Mouse (Mus musculus) T-helper 17 cell (primary cell): Measurements from ENCODE around the gene Poldip3.

Experiments used
- in situ Hi-C, 2 experiments: fragments of 300-600 bp; cut with MboI, MseI; formaldehyde crosslinking; loops; 1 replicate in 1 of 2; 2 replicates in 1 of 2; pipeline ENCODE4 v1.15.1; 2025; ENCODE audit warnings: high pct_unique_total_duplicates in 2 of 2

Poldip3 gene

DNA sequence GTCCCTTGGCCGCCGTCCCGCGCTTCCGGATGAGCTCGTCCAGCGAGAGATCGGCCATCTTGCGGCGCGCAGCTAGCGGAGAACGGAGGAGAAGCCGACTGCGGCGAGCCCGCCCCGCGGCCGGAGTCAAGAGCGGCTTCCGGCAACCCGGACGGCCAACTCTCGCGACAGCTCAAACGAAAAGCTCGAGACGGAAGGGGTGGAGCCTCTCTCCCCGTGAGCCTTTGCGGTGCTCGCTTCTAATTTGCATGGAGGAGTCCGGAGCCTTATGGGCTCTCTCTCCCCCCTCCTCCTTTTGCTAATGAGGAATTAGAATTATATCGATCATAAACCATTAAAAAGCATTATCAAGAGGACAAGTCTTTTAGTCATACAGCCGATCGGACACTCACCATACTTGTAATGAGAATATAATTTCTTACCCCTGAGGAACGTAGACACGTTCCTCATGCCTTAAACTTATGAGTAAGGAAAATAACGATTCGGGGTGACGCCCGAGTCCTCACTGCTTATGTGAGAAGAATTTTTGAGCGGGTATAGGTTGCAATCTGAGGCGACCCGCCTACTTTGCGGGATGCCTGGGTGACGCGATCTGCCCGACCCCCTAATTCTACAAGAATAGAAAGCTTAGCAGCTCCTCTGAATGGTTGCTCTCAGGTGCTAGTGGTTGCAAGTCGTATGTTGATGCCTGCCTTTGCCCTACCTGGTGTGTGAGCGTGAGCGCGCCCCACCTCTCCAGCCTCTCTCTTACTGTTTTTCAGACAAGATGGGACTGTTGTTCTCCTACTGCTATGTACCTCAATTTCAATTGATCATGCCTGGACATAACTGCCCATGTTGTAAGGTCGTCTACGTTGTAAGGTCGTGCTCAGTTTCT, at the start of gene Poldip3:
Poldip3 (minus strand) TSS at position 189 of the 877 bp plus-strand sequence.
- in situ Hi-C loops: loop anchor here (10.0 kb wide), 2 partner anchors 365 to 785 kb away; partner anchors contain the start of gene Ttll1 (in 1 of the 2)

DNA sequence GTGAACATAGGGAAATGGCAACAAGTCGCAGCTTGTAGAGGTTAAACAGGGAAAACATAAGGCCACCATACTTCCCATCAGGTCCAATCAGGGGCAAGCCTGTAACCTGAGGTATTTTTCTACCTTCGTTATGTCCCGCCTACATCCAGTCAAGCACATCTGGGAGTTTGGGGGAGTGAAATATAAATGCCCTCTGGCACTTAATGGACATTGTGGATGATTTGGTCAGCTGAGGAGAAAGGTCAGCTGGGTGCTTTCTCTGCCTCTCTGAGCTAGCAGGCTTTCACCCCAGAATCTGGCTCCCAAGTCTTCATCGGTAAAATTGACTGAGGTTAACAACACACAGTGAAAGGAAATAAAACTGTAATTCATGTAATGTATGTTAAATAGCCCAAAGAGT, 44.2 kb upstream of the Poldip3 start:
- in situ Hi-C loops: no loop called here

DNA sequence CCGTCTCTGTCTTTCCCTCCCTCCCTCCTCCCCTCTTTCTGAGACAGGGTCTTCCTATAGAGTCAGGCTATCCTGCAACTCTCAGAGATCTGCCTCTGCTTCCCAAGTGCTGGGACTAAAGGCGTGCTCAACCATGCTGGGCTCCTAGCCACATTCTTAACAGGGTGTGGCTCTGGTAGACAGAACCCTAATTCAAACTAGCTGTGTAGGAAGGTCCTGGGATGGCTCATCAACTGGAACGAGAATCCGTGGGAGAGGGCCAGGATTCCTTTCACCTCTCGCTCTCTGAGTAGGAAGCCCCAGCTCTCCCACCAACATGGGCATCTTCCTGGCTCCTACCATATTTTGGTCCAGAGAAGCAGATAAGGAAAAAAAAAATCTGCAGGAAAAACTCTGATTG, 33.2 kb upstream of the Poldip3 start:
- in situ Hi-C loops: no loop called here

DNA sequence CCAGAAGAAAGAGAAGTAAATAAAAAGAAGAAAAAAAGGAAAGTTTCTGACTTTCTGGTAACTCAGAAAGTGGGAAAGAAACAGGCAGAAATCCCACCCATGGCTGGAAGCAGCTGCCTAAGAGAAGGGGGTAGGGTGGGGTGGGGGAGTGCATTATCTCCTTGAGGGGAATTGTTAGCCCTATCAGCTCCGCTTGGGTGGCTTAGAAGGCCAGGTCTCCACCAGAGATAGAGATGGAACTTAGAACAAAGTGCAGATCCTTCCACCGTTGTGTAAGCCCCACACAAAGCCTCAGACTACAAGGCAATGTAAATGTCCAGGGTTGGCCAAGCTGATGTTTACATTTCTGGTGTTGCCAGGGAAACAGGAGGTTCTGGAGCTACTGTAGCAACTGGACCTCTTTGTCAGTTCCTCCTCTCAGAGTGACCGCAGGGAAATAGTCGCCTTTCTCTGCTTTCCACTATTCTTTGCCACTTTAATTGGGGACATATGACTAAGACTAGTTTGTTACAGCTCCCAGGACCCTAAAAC, 32.7 kb upstream of the Poldip3 start:
- in situ Hi-C loops: no loop called here

DNA sequence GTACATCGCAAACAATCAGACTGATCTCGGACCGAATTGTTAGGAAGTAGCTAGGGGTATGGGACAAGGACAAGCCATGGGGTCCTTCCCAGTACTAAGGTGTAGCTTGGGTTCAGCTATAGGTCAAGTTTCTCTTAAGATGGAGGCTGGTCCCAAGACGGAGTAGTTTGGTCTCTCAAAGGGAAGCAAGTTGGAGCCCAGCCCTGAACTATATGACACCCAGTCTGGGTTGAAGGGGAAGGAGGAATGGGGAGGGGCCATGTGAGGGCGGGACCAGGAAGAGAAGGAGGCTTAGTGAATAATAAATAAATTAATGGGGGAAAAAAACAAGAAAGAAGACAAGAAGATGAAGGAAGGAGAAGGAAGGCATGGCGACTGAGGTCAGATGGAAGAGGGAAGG, 30.8 kb upstream of the Poldip3 start:
- in situ Hi-C loops: no loop called here

DNA sequence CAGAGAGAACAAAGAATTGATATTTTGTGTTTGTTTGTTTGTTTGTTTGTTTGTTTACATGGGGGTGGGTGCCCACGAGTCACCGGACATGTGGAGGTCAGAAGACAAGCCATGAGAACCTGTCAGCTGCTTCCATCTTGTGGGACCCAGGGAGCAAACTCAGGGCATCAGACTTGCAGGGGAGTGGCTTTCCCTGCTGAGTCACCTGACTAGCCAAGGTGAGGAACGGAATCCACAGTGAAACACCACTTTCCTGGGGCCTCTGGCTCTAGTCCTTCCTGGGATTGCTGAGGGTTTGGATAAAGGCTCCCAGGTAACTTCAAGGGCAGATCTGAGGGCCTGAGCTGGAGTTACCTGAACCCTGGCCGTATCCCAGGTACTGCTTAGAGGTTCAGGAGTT, 27.5 kb upstream of the Poldip3 start:
- in situ Hi-C loops: loop anchor here in 1 of 2 experiments (5.0 kb wide), 1 partner anchor 46 kb away; no protein-coding TSS in a partner anchor

DNA sequence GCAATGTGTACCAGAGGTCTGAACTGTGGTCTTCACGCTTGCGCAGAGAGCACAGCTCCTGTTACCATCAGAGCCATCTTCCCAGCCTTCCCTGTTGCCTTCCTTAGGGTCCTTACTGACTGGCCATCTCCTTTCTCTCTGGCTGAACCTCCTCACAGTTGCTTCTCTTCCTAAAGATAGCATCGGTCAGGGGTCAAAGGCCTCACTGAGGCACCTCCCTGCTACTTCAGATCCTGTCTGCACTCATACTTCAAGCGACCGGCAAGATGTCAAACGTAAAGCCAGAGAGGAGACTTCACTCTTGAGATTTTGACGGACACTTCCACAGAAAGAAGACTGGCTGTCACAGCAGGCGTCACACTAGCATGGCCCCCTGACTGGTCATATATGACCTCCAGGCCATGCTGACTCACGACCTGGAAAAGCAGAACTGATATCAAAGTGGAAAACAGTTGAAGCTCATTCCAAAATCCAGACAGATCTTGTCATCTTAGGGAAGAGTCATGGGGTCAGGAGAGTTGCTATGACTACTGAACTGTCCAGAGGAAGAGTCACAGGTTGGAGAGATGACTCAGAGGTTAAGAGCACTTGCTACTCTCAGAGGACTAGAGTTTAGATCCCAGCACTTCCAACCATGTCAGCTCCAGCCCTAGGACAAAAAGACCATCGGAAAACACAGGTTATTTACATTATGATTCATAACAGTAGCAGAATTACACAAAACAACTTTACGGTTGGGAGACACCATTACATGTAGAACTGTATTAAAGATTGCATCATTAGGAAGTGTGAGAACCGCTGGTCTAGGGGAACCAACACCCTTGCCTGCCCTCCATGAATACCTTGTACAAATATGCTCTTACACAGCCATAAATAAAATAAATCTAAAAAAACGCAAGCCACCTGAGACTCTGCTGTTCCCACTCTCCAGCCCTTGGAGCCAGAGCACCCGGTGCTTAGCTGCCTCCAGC, 25.0 kb upstream of the Poldip3 start:
- in situ Hi-C loops: loop anchor here in 1 of 2 experiments (5.0 kb wide), 1 partner anchor 53 kb away; no protein-coding TSS in a partner anchor

DNA sequence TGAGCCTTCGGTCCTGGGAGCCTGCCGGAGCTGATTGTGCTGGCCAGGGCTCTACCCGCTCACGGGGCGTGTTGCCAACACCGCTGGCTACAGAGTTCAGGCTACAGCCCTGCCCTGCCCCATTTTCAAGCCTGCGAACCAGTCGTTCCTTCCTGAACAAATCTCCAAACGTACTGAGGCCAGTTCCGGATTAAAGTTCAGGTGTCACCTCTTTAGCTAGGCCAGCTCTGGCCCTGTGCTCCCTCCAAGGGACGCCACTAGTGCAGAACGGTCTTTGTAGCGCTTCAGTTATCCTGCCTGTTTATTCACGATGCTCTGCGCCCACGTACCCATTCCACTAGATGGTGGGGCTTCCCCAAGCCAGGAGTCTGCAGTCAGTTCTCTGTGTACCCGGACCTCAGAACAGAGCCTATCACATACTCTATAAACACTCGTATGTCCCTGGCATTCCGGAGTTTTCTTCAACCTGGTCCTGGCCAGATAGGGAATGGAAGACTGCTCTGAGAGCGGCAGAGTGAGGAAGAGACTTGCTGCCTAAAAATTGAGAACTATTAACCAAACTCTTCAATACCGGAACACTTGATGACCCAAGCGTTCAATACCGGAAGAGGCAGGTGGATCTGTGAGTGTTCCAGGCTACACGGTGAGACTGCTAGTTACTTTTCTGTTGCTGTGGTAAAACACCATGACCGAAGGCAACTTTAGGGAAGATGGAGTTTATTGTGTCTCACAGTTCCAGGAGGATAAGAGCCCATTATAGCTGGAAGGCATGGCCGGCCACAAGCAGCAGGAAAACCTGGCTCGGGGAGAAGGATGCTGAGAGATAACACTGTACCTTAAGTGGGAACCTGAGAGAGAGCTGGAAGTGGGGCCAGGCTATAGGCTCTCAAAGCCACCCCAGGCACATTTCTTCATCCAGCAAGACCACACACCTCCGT, 23.6 kb upstream of the Poldip3 start, which contains the start of gene Cyb5r3:
Cyb5r3 (minus strand) TSS at position 101 of the 938 bp plus-strand sequence.
- in situ Hi-C loops: loop anchor here in 1 of 2 experiments (5.0 kb wide), 1 partner anchor 55 kb away; no protein-coding TSS in a partner anchor

DNA sequence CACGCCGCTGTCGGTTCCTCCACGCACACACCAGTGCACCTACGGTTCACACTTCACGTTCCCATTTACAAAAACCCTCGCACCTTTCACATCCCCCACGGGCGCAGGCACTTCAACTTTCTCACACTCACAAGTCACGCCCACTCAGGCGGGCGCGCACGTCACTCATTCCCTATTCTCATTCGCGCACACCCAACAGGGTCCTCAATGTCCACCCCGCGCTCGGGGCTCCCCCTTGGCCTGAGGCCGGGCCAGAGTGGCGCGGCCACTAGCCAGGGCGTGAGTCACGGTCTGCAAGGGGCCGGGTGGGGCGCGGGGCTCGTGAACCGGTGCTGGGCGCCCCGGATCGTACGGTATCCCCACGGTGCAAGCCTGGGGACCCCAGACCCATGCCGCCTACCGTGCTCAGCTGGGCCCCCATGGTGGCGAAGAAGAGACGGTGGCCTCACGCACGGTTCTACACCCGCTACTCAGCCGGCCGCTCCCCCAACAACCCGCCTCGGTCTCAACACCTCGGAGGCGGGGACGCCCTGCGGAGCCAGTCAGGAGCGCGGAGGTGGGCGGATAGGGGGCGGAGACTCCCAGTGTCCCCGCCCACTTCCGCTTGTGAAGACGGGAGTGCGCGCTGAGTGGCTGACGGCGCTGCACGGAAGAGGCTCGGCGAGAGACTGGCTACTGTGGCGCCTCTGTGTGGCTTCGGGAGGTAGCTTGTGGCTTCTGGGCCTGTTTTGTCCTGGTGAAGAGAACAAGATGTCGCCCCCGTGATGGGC, 22.7 kb upstream of the Poldip3 start:
- in situ Hi-C loops: loop anchor here in 1 of 2 experiments (5.0 kb wide), 1 partner anchor 55 kb away; no protein-coding TSS in a partner anchor

DNA sequence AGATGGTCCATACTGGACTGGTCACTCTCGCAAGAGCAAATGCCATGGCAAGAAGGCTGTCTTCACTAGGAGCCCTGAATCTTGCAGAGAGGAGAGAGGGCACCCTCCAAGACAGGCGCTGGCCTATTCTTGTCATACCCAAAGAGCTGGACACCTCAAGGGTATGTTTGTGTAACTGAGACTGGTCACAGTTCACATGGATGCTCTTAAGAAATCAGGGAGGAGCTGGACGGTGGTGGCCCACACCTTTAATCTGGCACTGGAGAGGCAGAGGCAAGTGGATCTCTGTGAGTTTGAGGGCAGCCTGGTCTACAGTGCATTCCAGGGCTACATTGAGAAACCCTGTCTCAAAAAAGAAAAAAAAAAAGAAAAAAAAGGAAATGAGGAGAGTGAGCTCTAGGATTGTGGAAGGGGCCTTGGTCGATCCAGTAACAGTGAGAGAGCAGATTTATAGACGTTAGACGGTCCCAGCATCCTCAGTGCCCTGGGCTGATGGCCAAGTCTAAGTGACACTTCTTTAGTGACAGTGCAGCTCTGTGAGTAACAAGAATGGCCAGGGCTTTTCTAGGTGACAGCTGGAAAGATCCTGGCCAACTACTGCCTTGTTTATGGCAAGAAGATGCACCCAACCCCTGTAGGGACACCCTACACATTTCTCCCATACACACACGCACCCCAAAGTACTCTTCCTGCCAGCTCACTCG, 21.9 kb upstream of the Poldip3 start:
- in situ Hi-C loops: loop anchor here in 1 of 2 experiments (5.0 kb wide), 1 partner anchor 56 kb away; no protein-coding TSS in a partner anchor

DNA sequence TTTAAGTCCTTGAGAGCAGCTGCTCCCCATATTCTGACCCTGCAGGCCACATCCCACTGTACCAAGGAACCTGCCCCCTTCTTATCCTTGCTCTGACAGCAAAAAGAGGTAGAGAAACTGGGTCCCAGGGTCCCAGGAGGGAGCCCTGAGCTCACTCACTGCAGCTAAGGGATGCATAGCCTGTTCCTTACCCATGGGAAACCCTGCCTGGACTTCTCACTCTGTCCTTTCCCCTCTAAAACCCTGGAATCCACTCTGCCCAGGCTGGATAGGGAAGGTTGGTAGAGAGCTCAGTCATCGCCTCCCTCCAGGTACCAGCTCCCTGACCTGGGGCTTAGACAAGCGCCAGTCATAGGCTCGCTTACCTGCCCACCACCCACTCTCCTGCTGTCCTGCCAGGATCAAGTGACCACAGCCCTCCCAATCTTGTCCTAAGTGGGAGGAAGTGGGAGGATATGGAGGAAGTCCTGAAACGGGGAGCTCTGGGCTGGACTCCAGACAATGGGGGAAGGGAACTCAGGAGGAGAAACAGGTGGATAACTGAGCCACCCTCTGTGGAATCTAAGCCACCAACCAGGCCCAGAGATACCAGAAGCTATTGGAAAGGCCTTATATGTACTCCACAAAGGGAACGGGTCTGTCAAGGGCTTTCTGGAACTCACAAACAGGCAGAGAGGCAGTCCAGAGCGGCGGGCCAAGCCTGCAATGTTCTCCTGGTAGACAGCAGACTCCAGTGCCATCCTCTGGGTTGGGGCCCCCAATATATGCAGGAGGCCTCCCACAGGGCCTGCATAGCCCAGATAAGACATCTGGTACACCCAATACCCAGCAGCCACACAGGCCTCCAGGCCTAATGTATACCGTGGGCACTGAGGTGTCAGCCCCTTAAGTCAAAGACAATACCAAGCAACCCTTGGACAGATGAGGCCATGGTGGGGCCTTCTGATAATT, 20.9 kb upstream of the Poldip3 start:
- in situ Hi-C loops: loop anchor here in 1 of 2 experiments (5.0 kb wide), 1 partner anchor 57 kb away; no protein-coding TSS in a partner anchor

DNA sequence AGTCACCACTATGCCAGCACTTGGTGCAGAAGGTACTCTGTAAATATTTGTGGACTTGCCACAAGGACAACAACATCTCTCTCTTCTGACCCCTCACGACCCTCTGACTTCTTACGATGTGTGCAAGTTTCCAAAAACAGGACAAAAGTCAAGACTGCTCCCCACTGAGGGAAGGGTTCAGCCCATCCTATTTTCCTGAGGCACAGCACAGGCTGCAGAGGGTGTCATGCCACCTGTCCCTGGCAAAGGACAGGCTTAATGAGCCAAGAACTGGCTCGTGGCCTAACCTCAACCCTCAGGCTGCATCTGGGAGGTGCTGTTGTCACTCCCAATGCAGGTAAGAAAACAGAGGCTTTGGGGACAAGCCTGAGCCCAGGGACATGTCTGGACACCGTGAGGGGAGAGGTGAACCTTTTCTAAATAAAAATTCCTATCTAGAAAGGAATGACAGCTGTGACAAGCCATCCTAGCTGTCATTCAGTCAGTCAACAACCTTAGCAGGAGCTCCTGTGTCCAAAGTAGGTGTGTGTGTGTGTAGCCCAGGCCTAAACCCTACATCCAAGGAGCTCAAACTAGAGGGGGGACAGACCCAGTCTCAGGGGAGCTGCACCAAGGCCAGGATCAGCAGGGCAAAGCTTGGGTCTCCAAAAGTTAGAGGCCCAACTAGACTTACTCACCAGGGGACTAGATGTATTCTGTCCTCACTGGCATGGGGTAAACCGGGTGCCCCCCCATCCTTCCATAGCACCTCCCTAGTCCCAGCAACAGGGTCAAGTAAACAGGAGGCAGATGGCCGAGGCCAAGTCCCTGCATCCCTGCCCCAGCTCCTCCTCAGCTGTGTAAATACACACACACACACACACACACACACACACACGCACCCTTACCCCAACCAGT, 19.9 kb upstream of the Poldip3 start:
- in situ Hi-C loops: no loop called here

DNA sequence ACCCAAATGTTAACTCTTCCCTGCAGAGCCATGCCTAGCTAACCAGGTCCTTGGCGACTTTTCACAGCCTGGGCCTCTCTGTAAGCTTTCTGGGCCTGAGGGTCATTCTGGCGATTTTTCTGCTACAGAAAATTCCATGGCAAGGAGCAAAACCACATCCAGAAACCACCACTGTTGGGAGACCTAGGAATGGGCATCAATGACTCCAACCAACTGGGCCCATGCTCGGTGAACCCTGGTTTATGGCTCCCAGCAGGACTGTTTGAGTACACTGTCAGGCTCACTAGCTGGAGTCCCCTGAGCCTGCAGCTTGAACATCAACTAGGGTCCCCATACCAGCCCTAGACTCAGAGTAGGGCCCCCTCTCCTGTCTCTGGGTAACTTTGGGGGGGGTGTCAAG, 19.1 kb upstream of the Poldip3 start:
- in situ Hi-C loops: no loop called here

DNA sequence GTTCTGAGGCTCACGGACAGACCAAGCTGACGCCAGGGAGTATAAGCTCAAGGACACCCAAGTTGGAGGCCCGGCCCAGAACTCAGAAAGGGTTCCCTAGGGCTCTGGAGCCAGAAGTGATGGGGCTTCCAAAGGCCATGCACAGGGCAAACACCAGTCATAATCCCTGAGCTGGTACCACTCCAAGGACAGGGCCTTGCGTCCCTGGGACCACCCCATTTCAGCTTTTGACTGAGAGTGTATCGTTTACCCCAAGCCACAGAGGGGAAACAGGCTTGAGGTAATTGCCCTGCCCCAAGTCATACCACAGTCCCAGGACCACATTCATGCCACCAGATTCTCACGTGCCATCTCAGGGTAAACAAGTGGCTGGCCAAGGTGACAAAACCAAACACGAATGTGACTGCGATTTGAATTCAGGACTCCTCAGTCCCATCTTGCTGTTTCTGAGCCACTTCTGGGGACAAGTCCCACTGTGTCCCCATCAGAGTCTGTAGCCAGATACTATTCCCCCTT, 18.4 kb upstream of the Poldip3 start:
- in situ Hi-C loops: no loop called here

DNA sequence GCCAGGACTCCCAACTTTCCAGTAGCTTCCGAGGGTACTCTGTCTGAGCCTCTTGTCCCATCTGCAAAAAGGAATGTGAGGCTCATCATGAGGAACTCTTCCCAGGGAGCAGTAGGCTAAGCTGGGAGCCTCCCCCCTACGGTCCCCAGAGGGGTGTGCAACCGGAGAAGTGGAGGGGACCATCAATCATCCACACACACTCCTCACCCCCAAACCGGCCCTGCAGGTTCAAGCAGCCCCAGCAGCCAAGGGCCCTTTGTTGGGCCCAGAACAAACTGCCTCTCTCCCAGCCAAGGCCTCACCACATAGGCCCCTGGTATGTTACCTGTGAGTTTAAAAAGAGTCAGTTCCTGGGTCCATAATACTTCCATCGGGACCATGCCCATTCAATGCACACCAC, 17.9 kb upstream of the Poldip3 start:
- in situ Hi-C loops: no loop called here

DNA sequence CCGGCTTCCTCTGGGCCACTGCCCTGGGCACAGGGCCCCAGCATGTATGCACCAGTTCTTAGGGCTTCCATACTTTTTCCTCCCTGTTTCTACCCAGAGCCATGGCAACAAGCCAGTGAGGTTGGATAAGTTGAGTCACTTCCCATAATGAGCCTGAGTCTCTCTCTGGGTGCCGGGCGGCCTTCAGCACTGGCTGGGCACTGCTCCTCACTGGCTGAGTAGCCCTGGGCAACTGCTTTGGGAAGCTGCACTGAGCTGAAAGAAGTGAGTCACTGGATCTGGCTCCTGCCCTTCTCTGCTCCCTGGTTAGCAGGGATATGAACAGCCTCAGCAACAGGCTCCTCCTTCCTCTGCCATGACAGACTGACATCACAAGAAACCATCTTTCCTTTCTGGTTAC, 17.5 kb upstream of the Poldip3 start:
- in situ Hi-C loops: no loop called here
